Mouse (Mus musculus): ENCODE measurements around the gene Rtel1.

The Rtel1 gene

GRCm38 (mm10) chr2:181319248-181320102, at the start of gene Rtel1:
Rtel1 (plus strand) TSS chr2:181319739.
- DNase-seq (ENCODE audit: low spot score), result peak; percentile 90

- no peak for DNase-seq (ENCODE audit: low spot score)
Observed at GRCm38 (mm10) chr2:181272092-181272491, 47.4 kb upstream of the Rtel1 start.

- DNase-seq (ENCODE audit: low spot score), result no peak
Observed at GRCm38 (mm10) chr2:181273829-181274228, 45.7 kb upstream of the Rtel1 start.

- no peak for DNase-seq (ENCODE audit: low spot score)
Observed at GRCm38 (mm10) chr2:181274639-181275038, 44.9 kb upstream of the Rtel1 start.

GRCm38 (mm10) chr2:181276766-181277165, 42.8 kb upstream of the Rtel1 start:
- peak; percentile 67 for DNase-seq (ENCODE audit: low spot score)

- DNase-seq (ENCODE audit: low spot score), result no peak
Observed at GRCm38 (mm10) chr2:181277866-181278265, 41.7 kb upstream of the Rtel1 start.

- DNase-seq (ENCODE audit: low spot score), result peak; percentile 30
Observed at GRCm38 (mm10) chr2:181279968-181280367, 39.6 kb upstream of the Rtel1 start.

GRCm38 (mm10) chr2:181286629-181287337, 32.8 kb upstream of the Rtel1 start:
- peak; percentile 20 for DNase-seq (ENCODE audit: low spot score)

GRCm38 (mm10) chr2:181287338-181287957, 32.1 kb upstream of the Rtel1 start:
- DNase-seq (ENCODE audit: low spot score), result peak; percentile 71

GRCm38 (mm10) chr2:181287958-181288350, 31.6 kb upstream of the Rtel1 start, which contains the start of gene Gmeb2:
Gmeb2 (minus strand) TSS chr2:181288035.
- peak; percentile 99 for DNase-seq (ENCODE audit: low spot score)

GRCm38 (mm10) chr2:181288691-181289090, 30.8 kb upstream of the Rtel1 start:
- peak; percentile 49 for DNase-seq (ENCODE audit: low spot score)

- no peak for DNase-seq (ENCODE audit: low spot score)
Observed at GRCm38 (mm10) chr2:181290937-181291336, 28.6 kb upstream of the Rtel1 start.

- peak; percentile 55 for DNase-seq (ENCODE audit: low spot score)
Observed at GRCm38 (mm10) chr2:181302041-181302440, 17.5 kb upstream of the Rtel1 start.

GRCm38 (mm10) chr2:181304944-181305343, 14.6 kb upstream of the Rtel1 start:
- DNase-seq (ENCODE audit: low spot score), result no peak

GRCm38 (mm10) chr2:181307144-181307804, 12.3 kb upstream of the Rtel1 start:
- DNase-seq (ENCODE audit: low spot score), result no peak

- no peak for DNase-seq (ENCODE audit: low spot score)
Observed at GRCm38 (mm10) chr2:181312435-181312834, 7.1 kb upstream of the Rtel1 start.

GRCm38 (mm10) chr2:181313006-181313343, 6.6 kb upstream of the Rtel1 start:
- no peak for DNase-seq (ENCODE audit: low spot score)

GRCm38 (mm10) chr2:181313344-181314079, 6.0 kb upstream of the Rtel1 start:
- DNase-seq (ENCODE audit: low spot score), result no peak

- no peak for DNase-seq (ENCODE audit: low spot score)
Observed at GRCm38 (mm10) chr2:181314080-181314810, 5.3 kb upstream of the Rtel1 start, which contains the start of gene Stmn3. Stmn3 (minus strand) TSS chr2:181314500.

- DNase-seq (ENCODE audit: low spot score), result no peak
Observed at GRCm38 (mm10) chr2:181320103-181320499, 562 bp downstream of the Rtel1 start.

GRCm38 (mm10) chr2:181322136-181322535, 2.6 kb downstream of the Rtel1 start:
- no peak for DNase-seq (ENCODE audit: low spot score)

Data from adipocyte (in vitro differentiated cells).